Mouse (Mus musculus) midbrain, embryonic 14.5 days (tissue): ENCODE data around the gene Armc7. TPM values are rescaled to one million over a fixed set of nuclear protein-coding genes. Genes with fewer than 3 reads are reported as not detected.
"Not testable (repeated sequence)": the region's sequence is repeated elsewhere in the genome, so short reads cannot be mapped to it uniquely, and the experiment has no call there.

Experiments used
- ATAC-seq: fragments of 200-750 bp; cut with Nextera tagmentation; 2 replicates; pipeline ENCODE4 v1.8.0; 2017; ENCODE audit warnings: moderate number of reproducible peaks, moderate library complexity; ENCODE audit not compliant: low FRiP score, low TSS enrichment
- DNase-seq: peaks from one replicate; pipeline ENCODE4 v3.0.0-alpha.2; 2015
- H3K27ac ChIP-seq: fragments of 300-500 bp; sonication (generic); replicated peaks from 2 replicates; pipeline ENCODE4 v1.5.1; 2014; ENCODE audit warnings: mild to moderate bottlenecking, low read depth, low read length, moderate library complexity
- H3K27me3 ChIP-seq: fragments of 300-500 bp; sonication (generic); 2 replicates; pipeline ENCODE4 v1.6.1; 2014; ENCODE audit warnings: low read length, control low read depth, mixed read lengths; ENCODE audit not compliant: control insufficient read depth, insufficient read depth
- H3K36me3 ChIP-seq: fragments of 300-500 bp; sonication (generic); 2 replicates; pipeline ENCODE4 v1.6.1; 2014; ENCODE audit warnings: low read length, control low read depth; ENCODE audit not compliant: control insufficient read depth, insufficient read depth
- H3K4me1 ChIP-seq: fragments of 300-500 bp; sonication (generic); 2 replicates; pipeline ENCODE4 v1.6.1; 2014; ENCODE audit warnings: mild to moderate bottlenecking, antibody characterized with exemption, low read length, control low read depth; ENCODE audit not compliant: control insufficient read depth, insufficient read depth
- H3K4me2 ChIP-seq: fragments of 300-500 bp; sonication (generic); 2 replicates; pipeline ENCODE4 v1.6.1; 2014; ENCODE audit warnings: mild to moderate bottlenecking, low read length, moderate library complexity
- H3K4me3 ChIP-seq: fragments of 300-500 bp; sonication (generic); replicated peaks from 2 replicates; pipeline ENCODE4 v1.5.1; 2014; ENCODE audit warnings: low read depth, low read length
- H3K9ac ChIP-seq: fragments of 300-500 bp; sonication (generic); replicated peaks from 2 replicates; pipeline ENCODE4 v1.6.1; 2014; ENCODE audit warnings: mild to moderate bottlenecking, low read length, moderate library complexity
- H3K9me3 ChIP-seq: fragments of 300-500 bp; sonication (generic); 2 replicates; pipeline ENCODE4 v1.6.1; 2016; ENCODE audit warnings: low read length, control low read depth, mixed read lengths; ENCODE audit not compliant: control insufficient read depth
- WGBS: fragments of 180-500 bp; shearing (Covaris S2); extraction: QIAGEN DNeasy Blood & Tissue Kit; methylation state at CpG from one replicate; pipeline ENCODE4 v1.1.7; 2014; 5-methylcytosine and 5-hydroxymethylcytosine counted together
- polyA plus RNA-seq: library from polyadenylated mRNA; unstranded; fragments of >200 nt; fragmentation: Nextera tagmentation; extraction: Ambion mirVana; gene quantifications from 2 replicates; pipeline ENCODE4 v1.2.1, GENCODE M21; 2014

Gene Armc7
- polyA plus RNA-seq, 1 experiment from 2014 or later, result 16.3 TPM

GRCm38 (mm10) chr11:115519581-115519980 lies 44.1 kb downstream of the Armc7 start:
- H3K27ac ChIP-seq, result no peak overlapping the region
- no peak overlapping the region for H3K4me2 ChIP-seq
- ATAC-seq (no peak), DNase-seq (no peak)
- no peaks in the 10 kb centered on the region for H3K9me3 ChIP-seq
- H3K4me3 ChIP-seq, result no peak overlapping the region
- no peaks in the 10 kb centered on the region for H3K4me1 ChIP-seq
- no peak overlapping the region for H3K9ac ChIP-seq
- H3K36me3 ChIP-seq, result peaks cover 19% of the 10 kb centered on the region
- 92% methylated on average over 3 of the region's 3 CpGs for WGBS
- H3K27me3 ChIP-seq, result no peaks in the 10 kb centered on the region

GRCm38 (mm10) chr11:115520218-115520617 lies 44.8 kb downstream of the Armc7 start:
- Histone ChIP-seq H3K4me2 (no peak overlapping the region), H3K9me3 (no peaks in the 10 kb centered on the region)
- WGBS, result 46% methylated on average over 2 of the region's 2 CpGs

GRCm38 (mm10) chr11:115521080-115521479 lies 45.6 kb downstream of the Armc7 start:
- Histone ChIP-seq H3K9ac (no peak overlapping the region), H3K36me3 (peaks cover 34% of the 10 kb centered on the region), H3K27me3 (no peaks in the 10 kb centered on the region), H3K4me1 (no peaks in the 10 kb centered on the region), H3K27ac (no peak overlapping the region), H3K4me3 (no peak overlapping the region), H3K4me2 (no peak overlapping the region), H3K9me3 (no peaks in the 10 kb centered on the region)
- WGBS, result 90% methylated on average over 4 of the region's 4 CpGs
- DNase-seq (no peak), ATAC-seq (no peak)

More at GRCm38 (mm10) chr11:115520218-115520617, 44.8 kb downstream of the Armc7 start:
- no peak overlapping the region for H3K4me3 ChIP-seq
- no peak overlapping the region for H3K9ac ChIP-seq
- H3K4me1 ChIP-seq, result no peaks in the 10 kb centered on the region
- ATAC-seq (no peak), DNase-seq (no peak)
- no peaks in the 10 kb centered on the region for H3K27me3 ChIP-seq
- no peak overlapping the region for H3K27ac ChIP-seq
- peaks cover 25% of the 10 kb centered on the region for H3K36me3 ChIP-seq

GRCm38 (mm10) chr11:115522238-115522637 lies 46.8 kb downstream of the Armc7 start:
- no peaks in the 10 kb centered on the region for H3K9me3 ChIP-seq
- DNase-seq, result no peak
- no peaks in the 10 kb centered on the region for H3K27me3 ChIP-seq
- peaks cover 45% of the 10 kb centered on the region for H3K36me3 ChIP-seq
- H3K27ac ChIP-seq, result no peak overlapping the region
- H3K4me2 ChIP-seq, result no peak overlapping the region
- H3K4me1 ChIP-seq, result no peaks in the 10 kb centered on the region
- WGBS, result 97% methylated on average over 2 of the region's 2 CpGs
- H3K9ac ChIP-seq, result no peak overlapping the region
- no peak overlapping the region for H3K4me3 ChIP-seq
- no peak for ATAC-seq

- 89% methylated on average over 2 of the region's 2 CpGs for WGBS
- Histone ChIP-seq H3K4me2 (no peak overlapping the region), H3K9ac (no peak overlapping the region), H3K36me3 (peaks cover 50% of the 10 kb centered on the region), H3K27me3 (no peaks in the 10 kb centered on the region), H3K4me3 (no peak overlapping the region), H3K9me3 (no peaks in the 10 kb centered on the region), H3K27ac (no peak overlapping the region), H3K4me1 (no peaks in the 10 kb centered on the region)
- DNase-seq (no peak), ATAC-seq (no peak)
Observed at GRCm38 (mm10) chr11:115522703-115523102, 47.2 kb downstream of the Armc7 start.

- not testable (repeated sequence) for DNase-seq, H3K4me1 ChIP-seq, H3K9me3 ChIP-seq, ATAC-seq, H3K27me3 ChIP-seq, H3K9ac ChIP-seq, H3K27ac ChIP-seq, H3K4me3 ChIP-seq, H3K4me2 ChIP-seq
- peaks cover 76% of the 10 kb centered on the region for H3K36me3 ChIP-seq
- 92% methylated on average over 3 of the region's 3 CpGs for WGBS
Observed at GRCm38 (mm10) chr11:115526446-115526845, 51.0 kb downstream of the Armc7 start.

GRCm38 (mm10) chr11:115534759-115535371 lies 59.4 kb downstream of the Armc7 start:
- 6% methylated on average over 11 of the region's 11 CpGs for WGBS

GRCm38 (mm10) chr11:115535401-115536037 lies 60.1 kb downstream of the Armc7 start:
- Histone ChIP-seq H3K27me3 (no peaks in the 10 kb centered on the region), H3K9ac (peak overlapping the region; percentile 87), H3K27ac (peak overlapping the region; percentile 99), H3K9me3 (no peaks in the 10 kb centered on the region), H3K4me3 (peak overlapping the region; percentile 91), H3K4me1 (peaks cover 16% of the 10 kb centered on the region), H3K36me3 (peaks cover 34% of the 10 kb centered on the region), H3K4me2 (peak overlapping the region; percentile 77)
- peak; percentile 77 for ATAC-seq
- under 1% methylated on average over 75 of the region's 84 CpGs for WGBS
- peak; percentile 89 for DNase-seq

More at GRCm38 (mm10) chr11:115534759-115535371, 59.4 kb downstream of the Armc7 start:
- DNase-seq (peak; percentile 19), ATAC-seq (no peak)
- H3K9ac ChIP-seq, result peak overlapping the region; percentile 87
- peak overlapping the region; percentile 99 for H3K27ac ChIP-seq
- no peaks in the 10 kb centered on the region for H3K9me3 ChIP-seq
- no peaks in the 10 kb centered on the region for H3K27me3 ChIP-seq
- peaks cover 16% of the 10 kb centered on the region for H3K4me1 ChIP-seq
- H3K4me3 ChIP-seq, result peak overlapping the region; percentile 91
- peaks cover 38% of the 10 kb centered on the region for H3K36me3 ChIP-seq
- H3K4me2 ChIP-seq, result peak overlapping the region; percentile 77
